Mouse (Mus musculus) kidney, embryonic 15.5 days (tissue): ENCODE data around the gene Zbtb20. TPM values are rescaled to one million over a fixed set of nuclear protein-coding genes. Genes with fewer than 3 reads are reported as not detected.

Experiments used
- ATAC-seq: fragments of 200-750 bp; cut with Nextera tagmentation; replicated peaks from 2 replicates; pipeline ENCODE4 v1.8.0; 2017; ENCODE audit warnings: moderate TSS enrichment; ENCODE audit not compliant: low FRiP score
- H3K27ac ChIP-seq: fragments of 300-500 bp; sonication (generic); 2 replicates; pipeline ENCODE4 v1.5.1; 2015; ENCODE audit warnings: mild to moderate bottlenecking, inconsistent platforms
- H3K27me3 ChIP-seq: fragments of 300-500 bp; sonication (generic); 2 replicates; pipeline ENCODE4 v1.6.1; 2015; ENCODE audit warnings: inconsistent platforms
- H3K36me3 ChIP-seq: fragments of 300-500 bp; sonication (generic); 2 replicates; pipeline ENCODE4 v1.6.1; 2015; ENCODE audit warnings: inconsistent platforms
- H3K4me1 ChIP-seq: fragments of 300-500 bp; sonication (generic); 2 replicates; pipeline ENCODE4 v1.6.1; 2015; ENCODE audit warnings: inconsistent platforms
- H3K4me2 ChIP-seq: fragments of 300-500 bp; sonication (generic); 2 replicates; pipeline ENCODE4 v1.6.1; 2015; ENCODE audit warnings: moderate library complexity, mild to moderate bottlenecking, inconsistent platforms
- H3K4me3 ChIP-seq: fragments of 300-500 bp; sonication (generic); replicated peaks from 2 replicates; pipeline ENCODE4 v1.5.1; 2015; ENCODE audit warnings: mild to moderate bottlenecking, inconsistent platforms
- H3K9ac ChIP-seq: fragments of 300-500 bp; sonication (generic); 2 replicates; pipeline ENCODE4 v1.6.1; 2015; ENCODE audit warnings: mild to moderate bottlenecking, inconsistent platforms
- H3K9me3 ChIP-seq: fragments of 300-500 bp; sonication (generic); replicated peaks from 2 replicates; pipeline ENCODE4 v1.6.1; 2016; ENCODE audit warnings: inconsistent platforms
- WGBS: fragments of 180-500 bp; shearing (Covaris S2); methylation state at CpG from one replicate; pipeline ENCODE4 v1.1.7; 2015; ENCODE audit warnings: mixed read lengths; 5-methylcytosine and 5-hydroxymethylcytosine counted together
- polyA plus RNA-seq: library from polyadenylated mRNA; unstranded; fragments of >200 nt; fragmentation: Nextera tagmentation; extraction: Ambion mirVana; gene quantifications from 2 replicates; pipeline ENCODE4 v1.2.1, GENCODE M21; 2015

Gene Zbtb20
- polyA plus RNA-seq, 1 experiment from 2014 or later: 41.2 TPM

DNA sequence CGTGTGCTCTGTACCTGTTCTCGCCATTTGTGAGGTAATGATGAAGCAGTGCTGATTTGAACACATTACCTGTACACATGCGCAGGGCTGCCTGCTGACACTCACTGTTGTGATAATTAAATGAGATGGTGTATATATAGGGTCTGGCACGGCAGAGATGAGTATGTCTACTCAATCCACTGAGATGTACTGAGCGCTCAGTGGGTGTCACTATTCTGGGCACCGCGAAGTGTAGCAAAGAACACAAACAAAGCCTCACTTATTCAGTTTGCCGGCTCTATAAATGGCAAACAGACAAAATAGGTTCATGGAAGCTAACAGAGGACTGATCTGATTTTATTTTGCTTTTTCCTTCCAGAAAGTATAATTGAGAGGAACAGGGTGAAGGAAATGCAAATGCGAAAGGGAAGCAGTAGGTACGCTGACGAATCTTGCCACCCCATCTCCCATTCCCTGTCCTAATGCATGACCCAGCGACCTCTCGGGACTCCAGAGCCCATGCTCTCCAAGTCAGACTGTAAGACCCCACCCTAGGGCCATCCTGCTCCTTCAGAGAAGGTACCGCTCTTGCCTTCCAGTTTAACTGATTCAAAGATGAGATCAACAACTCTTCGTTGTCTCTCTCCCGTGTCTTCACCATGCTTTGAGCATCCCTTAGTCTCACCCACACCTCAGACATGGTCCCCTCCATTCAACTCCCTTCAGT is 695.8 kb downstream of the Zbtb20 start:
- no peaks in the 10 kb centered on the region for H3K27me3 ChIP-seq
- peaks cover 22% of the 10 kb centered on the region for H3K4me1 ChIP-seq
- no peak overlapping the region for H3K27ac ChIP-seq
- H3K36me3 ChIP-seq: no peaks in the 10 kb centered on the region
- ATAC-seq: no peak
- H3K9me3 ChIP-seq: no peaks in the 10 kb centered on the region
- WGBS: 89% methylated on average over 16 of the region's 16 CpGs
- no peak overlapping the region for H3K9ac ChIP-seq
- no peak overlapping the region for H3K4me2 ChIP-seq
- no peak overlapping the region for H3K4me3 ChIP-seq

DNA sequence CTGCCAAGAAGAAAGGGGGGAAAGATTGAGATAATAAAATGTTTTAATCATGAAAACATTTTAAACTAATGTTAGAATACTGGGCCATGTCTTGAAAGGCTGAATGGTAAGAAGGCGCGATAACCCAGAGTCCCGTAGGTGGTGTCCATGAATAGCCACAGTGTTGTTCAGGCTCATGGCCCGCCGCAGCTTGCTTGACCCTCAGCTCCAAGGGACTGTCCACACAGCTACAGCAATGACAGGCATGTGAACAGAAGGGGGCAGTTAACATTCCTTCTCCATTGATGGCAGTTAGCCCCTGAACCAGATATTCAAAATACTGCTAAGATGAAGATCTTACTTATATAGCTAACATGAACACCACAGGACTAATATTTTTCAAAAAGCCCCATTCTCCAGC is 696.5 kb downstream of the Zbtb20 start:
- 89% methylated on average over 5 of the region's 5 CpGs for WGBS
- no peak overlapping the region for H3K4me2 ChIP-seq
- H3K27ac ChIP-seq: peak overlapping the region; percentile 84; the same call in 1 of the 2 replicates
- ATAC-seq: no peak
- no peaks in the 10 kb centered on the region for H3K27me3 ChIP-seq
- no peaks in the 10 kb centered on the region for H3K9me3 ChIP-seq
- H3K36me3 ChIP-seq: no peaks in the 10 kb centered on the region
- peaks cover 29% of the 10 kb centered on the region for H3K4me1 ChIP-seq
- no peak overlapping the region for H3K9ac ChIP-seq
- no peak overlapping the region for H3K4me3 ChIP-seq

DNA sequence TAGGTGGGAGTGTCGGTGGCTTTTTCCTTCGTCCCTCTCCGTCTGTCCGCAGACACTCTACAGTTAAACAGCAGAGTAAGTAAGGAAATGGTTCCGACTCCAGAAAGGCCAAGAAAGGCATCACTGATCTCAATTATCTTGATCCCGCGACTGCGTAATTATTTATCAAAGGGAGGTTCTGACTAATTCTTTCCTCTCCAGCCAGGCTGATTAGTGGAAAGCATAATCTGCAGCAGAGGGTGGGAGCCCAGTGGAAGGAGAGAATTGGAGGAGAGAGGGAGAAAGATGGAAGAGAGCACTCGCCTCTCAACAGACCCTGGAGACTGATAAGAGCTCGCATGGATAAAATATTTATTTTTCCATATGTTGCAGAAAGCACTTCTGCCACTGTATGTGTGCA is 697.1 kb downstream of the Zbtb20 start:
- Histone ChIP-seq H3K4me1 (peaks cover 35% of the 10 kb centered on the region), H3K27ac (peak overlapping the region; percentile 84), H3K9me3 (no peaks in the 10 kb centered on the region), H3K4me3 (no peak overlapping the region), H3K9ac (no peak overlapping the region), H3K4me2 (no peak overlapping the region), H3K27me3 (no peaks in the 10 kb centered on the region), H3K36me3 (no peaks in the 10 kb centered on the region)
- WGBS: 53% methylated on average over 10 of the region's 10 CpGs
- ATAC-seq: no peak

DNA sequence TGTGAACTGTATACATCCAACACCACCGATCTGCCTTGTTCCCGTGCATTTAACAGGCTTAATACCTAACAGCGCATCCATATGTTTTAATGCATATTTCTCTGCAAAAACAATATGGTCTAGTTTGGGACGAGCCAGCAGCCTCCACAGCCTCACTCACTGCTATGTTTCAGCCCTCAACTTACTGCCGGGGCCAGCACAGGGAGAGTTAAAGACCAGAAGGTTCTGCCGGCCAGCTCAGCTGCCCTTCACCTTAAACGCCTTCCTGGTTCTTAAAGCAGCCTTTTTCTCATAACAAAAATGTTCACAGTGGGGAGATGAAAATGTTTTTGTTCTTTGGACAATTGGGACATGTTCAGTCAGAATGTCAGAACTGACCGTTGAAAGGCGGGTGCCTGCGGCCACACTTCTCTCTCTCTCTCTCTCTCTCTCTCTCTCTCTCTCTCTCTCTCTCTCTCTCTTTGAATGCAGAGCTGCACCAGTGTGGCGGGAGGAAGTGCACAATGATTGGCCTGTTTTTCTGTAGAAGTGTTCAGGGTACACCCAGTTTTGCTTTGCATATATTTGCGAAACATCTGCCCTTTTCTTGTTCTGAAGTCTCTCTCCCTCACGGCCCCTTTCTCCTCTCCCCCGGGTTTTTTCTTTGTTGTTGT is 697.6 kb downstream of the Zbtb20 start:
- Histone ChIP-seq H3K27ac (peak overlapping the region; percentile 84), H3K9me3 (no peaks in the 10 kb centered on the region), H3K27me3 (no peaks in the 10 kb centered on the region), H3K4me1 (peaks cover 37% of the 10 kb centered on the region), H3K4me2 (no peak overlapping the region), H3K36me3 (no peaks in the 10 kb centered on the region), H3K4me3 (no peak overlapping the region), H3K9ac (no peak overlapping the region)
- 49% methylated on average over 14 of the region's 14 CpGs for WGBS
- ATAC-seq: peak; percentile 34; the same call in 1 of the 2 replicates

DNA sequence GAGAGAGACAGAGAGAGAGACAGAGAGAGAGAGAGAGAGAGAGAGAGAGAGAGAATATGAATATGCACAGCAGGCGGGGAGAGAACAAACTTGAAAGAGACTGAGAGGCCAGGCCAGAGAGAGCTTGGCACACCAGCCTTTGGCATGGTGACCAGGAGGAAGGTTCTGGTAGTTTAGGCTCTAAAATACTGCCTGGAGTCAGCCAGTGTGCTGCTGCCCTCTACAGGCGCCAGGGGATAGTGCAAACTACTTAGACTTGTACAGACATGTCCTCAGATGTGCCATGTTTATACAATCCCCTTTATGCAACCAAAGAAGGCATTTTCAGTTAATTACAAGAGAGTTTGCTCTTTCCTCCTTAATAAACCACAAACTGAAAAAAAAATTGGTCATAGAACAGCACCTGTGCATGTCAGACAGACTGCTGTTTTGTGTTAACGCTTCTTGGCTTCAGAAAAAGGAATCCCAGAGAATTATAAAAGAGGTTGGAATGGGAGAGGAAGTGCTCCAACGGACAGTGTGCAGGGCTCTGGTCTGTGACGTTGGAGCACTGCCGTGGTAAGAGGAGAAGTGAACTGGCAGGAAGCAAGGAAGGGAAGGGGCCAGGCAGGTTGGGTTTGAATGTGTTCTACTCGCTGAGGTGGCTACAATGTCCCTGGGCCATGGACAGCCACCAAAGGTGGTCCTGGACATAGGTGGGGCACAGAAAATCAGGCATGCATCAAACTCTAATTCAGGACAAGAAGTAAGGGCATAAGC is 698.5 kb downstream of the Zbtb20 start:
- Histone ChIP-seq H3K4me2 (no peak overlapping the region), H3K4me3 (no peak overlapping the region), H3K4me1 (peaks cover 41% of the 10 kb centered on the region), H3K9ac (no peak overlapping the region), H3K27me3 (no peaks in the 10 kb centered on the region), H3K36me3 (no peaks in the 10 kb centered on the region), H3K9me3 (no peaks in the 10 kb centered on the region), H3K27ac (peak overlapping the region; percentile 84)
- peak; percentile 74 for ATAC-seq
- WGBS: 39% methylated on average over 7 of the region's 7 CpGs

DNA sequence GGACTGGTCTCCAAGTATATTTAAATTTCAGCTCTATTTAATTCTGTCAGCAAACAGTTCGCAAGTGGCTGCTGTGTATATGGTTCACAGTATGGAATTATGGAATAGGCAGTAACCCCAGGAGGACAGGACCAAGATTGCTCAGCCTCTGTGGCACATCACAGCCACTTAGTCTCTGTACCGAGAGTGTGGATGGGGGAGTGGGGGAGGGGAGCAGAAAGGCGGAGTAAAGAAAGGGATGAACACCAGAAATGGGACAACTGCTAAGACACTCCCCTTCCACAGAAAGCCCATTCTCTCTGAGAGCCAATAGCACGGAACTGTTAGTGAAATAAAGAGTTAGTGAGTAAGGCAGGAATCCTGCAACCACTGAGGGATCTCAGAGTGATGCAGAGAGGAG is 699.4 kb downstream of the Zbtb20 start:
- 72% methylated on average over 4 of the region's 4 CpGs for WGBS
- no peak for ATAC-seq
- H3K27me3 ChIP-seq: no peaks in the 10 kb centered on the region

DNA sequence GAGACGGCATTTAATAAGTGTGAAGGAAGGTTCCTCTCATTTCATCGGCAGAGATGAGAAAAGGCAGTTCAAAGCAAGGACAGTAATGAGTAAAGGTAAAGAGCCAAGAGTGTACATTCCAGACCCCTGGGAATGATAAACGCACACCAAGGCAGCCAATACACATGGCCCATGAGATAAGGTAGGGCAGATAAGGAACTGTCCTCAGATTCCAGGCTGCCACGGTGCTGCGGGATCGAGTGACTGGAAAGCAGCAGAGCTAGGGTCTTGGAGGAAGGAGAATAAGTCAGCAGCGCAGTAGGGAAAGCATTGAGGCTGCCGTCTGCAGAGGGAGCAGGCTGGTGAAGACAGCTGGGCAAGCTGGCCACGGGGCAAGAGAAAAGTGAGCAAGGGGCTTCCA is 699.8 kb downstream of the Zbtb20 start:
- ATAC-seq: no peak
- Histone ChIP-seq H3K4me2 (no peak overlapping the region), H3K4me3 (no peak overlapping the region), H3K9ac (no peak overlapping the region), H3K27me3 (no peaks in the 10 kb centered on the region), H3K4me1 (peaks cover 46% of the 10 kb centered on the region), H3K27ac (no peak overlapping the region), H3K36me3 (no peaks in the 10 kb centered on the region), H3K9me3 (no peaks in the 10 kb centered on the region)
- 57% methylated on average over 9 of the region's 9 CpGs for WGBS

More for the DNA sequence above, 699.4 kb downstream of the Zbtb20 start:
- Histone ChIP-seq H3K27ac (no peak overlapping the region), H3K4me3 (no peak overlapping the region), H3K4me1 (peaks cover 44% of the 10 kb centered on the region), H3K9ac (no peak overlapping the region), H3K4me2 (no peak overlapping the region), H3K36me3 (no peaks in the 10 kb centered on the region), H3K9me3 (no peaks in the 10 kb centered on the region)

DNA sequence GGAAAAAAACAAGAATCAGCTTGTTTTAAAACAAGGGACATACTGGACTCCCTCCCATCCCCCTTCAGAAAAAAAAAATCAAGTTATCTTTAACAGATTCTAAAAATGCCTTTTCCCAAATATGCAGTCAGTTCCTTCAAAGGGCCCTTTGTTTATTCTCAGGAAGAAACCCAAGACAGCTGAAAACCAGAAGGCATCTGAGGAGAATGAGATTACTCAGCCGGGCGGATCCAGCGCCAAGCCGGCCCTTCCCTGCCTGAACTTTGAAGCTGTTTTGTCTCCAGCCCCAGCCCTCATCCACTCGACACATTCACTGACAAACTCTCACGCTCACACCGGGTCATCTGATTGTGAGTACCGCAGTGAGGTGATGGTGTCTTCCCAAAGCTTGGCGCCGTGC is 701.7 kb downstream of the Zbtb20 start:
- H3K27me3 ChIP-seq: no peaks in the 10 kb centered on the region

DNA sequence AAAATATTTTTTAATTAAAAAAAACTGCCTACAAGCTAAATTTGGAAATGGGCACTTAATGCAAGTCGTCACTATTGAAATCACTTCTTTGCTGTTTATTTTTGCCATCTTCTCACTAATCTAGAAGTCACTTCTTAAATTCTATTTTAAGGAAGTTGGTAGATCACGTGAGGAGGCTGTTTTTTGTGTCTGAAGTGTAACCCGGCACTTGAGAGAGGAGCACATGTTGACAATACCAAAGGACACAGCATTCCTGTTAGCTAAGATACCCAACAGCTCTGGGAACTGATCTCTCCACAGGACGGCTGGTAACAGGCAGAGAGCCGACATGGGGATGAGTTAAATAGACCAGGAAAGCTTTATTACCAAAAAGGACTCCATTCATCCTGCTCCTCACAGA is 702.7 kb downstream of the Zbtb20 start:
- H3K4me3 ChIP-seq: no peak overlapping the region
- H3K27me3 ChIP-seq: no peaks in the 10 kb centered on the region
- H3K27ac ChIP-seq: no peak overlapping the region
- WGBS: 61% methylated on average over 5 of the region's 5 CpGs
- no peaks in the 10 kb centered on the region for H3K36me3 ChIP-seq
- no peaks in the 10 kb centered on the region for H3K9me3 ChIP-seq
- peaks cover 48% of the 10 kb centered on the region for H3K4me1 ChIP-seq
- H3K4me2 ChIP-seq: no peak overlapping the region
- no peak overlapping the region for H3K9ac ChIP-seq
- ATAC-seq: no peak

More for the DNA sequence above, 701.7 kb downstream of the Zbtb20 start:
- Histone ChIP-seq H3K4me1 (peaks cover 51% of the 10 kb centered on the region), H3K4me2 (no peak overlapping the region), H3K9me3 (no peaks in the 10 kb centered on the region), H3K4me3 (no peak overlapping the region), H3K27ac (peak overlapping the region; percentile 75), H3K9ac (no peak overlapping the region), H3K36me3 (no peaks in the 10 kb centered on the region)
- 16% methylated on average over 10 of the region's 10 CpGs for WGBS
- ATAC-seq: 0 out of 2 replicates have a peak, but pooled peaks have one; percentile 12

DNA sequence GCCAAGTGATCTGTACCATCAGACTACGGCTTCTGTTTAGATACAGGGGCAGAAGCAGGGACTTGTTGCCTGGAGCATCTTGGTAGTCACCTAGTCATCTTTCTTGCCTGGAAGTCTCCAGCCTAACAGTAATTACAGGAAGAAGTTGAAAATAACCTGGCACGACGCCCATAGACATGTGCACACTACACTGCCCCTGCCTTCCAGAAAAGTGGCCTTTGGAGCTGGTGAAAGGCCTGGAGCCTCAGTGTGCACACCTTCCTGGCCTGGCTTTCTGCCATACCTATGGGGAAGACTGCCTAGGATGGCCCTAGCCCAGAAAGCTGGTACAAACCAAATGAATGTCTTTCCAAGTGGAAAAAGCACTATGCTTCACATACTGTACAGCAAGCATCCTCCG is 703.4 kb downstream of the Zbtb20 start:
- 83% methylated on average over 4 of the region's 4 CpGs for whole genome bisulfite sequencing
- Histone ChIP-seq H3K9me3 (no peaks in the 10 kb centered on the region), H3K9ac (no peak overlapping the region), H3K27ac (no peak overlapping the region; the same call in 1 of the 2 replicates), H3K4me1 (peaks cover 45% of the 10 kb centered on the region), H3K27me3 (no peaks in the 10 kb centered on the region), H3K4me3 (no peak overlapping the region), H3K36me3 (no peaks in the 10 kb centered on the region), H3K4me2 (no peak overlapping the region)
- ATAC-seq: 0 out of 2 replicates have a peak, but pooled peaks have one; percentile 26

DNA sequence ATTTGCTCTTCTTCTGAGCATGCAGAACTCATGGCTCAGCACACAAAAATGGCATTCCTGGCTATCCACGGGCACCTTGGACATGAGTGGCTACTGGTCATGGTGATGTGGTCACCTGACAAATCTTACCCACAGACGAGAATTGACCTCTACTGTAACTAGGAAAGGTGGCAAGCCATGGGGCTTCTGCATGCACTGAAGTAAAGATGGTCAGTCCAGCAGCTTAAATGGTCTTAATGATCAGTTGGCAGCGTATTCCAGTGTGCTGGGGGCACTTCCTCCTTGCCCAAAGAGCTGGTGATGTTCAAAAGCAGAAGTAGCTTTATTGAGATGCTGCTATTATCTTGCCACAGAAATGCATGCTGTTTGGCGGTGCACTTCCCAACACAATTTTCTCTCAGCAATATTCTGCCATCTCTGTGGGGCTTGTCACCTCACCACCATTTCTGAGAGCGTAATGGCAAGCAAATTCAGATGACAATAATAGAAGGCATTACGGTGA is 704.7 kb downstream of the Zbtb20 start:
- H3K27me3 ChIP-seq: no peaks in the 10 kb centered on the region
- 93% methylated on average over 6 of the region's 6 CpGs for WGBS
- no peak overlapping the region for H3K4me2 ChIP-seq
- H3K36me3 ChIP-seq: no peaks in the 10 kb centered on the region
- H3K4me3 ChIP-seq: no peak overlapping the region
- no peak overlapping the region for H3K9ac ChIP-seq
- H3K27ac ChIP-seq: peak overlapping the region; percentile 85
- H3K9me3 ChIP-seq: no peaks in the 10 kb centered on the region
- ATAC-seq: no peak
- peaks cover 40% of the 10 kb centered on the region for H3K4me1 ChIP-seq

DNA sequence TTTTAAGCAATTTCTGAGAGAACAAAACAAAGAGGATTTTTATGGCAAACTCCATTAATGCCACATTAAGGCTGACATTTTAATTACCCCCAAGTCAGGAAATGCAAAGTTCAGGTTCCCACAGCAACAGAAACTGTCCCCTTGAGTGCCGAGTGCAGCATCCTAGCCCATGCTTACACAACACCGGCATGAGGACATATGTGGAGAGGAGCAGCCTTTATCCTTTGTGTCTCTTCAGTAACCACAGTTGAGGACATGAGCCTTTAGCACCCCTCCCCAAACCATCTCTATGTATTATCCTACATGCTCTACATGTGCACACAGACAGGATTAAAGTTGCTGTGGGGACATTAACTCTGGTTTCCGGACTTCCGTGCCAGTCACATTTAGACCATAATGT is 705.9 kb downstream of the Zbtb20 start:
- no peak overlapping the region for H3K4me3 ChIP-seq
- no peak overlapping the region for H3K9ac ChIP-seq
- H3K27me3 ChIP-seq: no peaks in the 10 kb centered on the region
- no peaks in the 10 kb centered on the region for H3K36me3 ChIP-seq
- H3K4me2 ChIP-seq: no peak overlapping the region
- ATAC-seq: peak; percentile 70; the same call in 1 of the 2 replicates
- H3K4me1 ChIP-seq: peaks cover 37% of the 10 kb centered on the region
- no peaks in the 10 kb centered on the region for H3K9me3 ChIP-seq
- peak overlapping the region; percentile 85 for H3K27ac ChIP-seq
- 42% methylated on average over 4 of the region's 4 CpGs for WGBS
